Mouse (Mus musculus) erythroblast, embryonic 14.5 days (primary cell): Measurements from ENCODE around the gene Il17a.

Experiments used
- GATA1 ChIP-seq: IDR thresholded peaks from 2 replicates; pipeline ENCODE4 v1.6.1; 2012; ENCODE audit warnings: low read length, inconsistent platforms, mixed read lengths
- TAL1 ChIP-seq: IDR thresholded peaks from 3 replicates; pipeline ENCODE4 v1.6.1; 2012; ENCODE audit warnings: low read length, inconsistent platforms, mixed read lengths

DNA sequence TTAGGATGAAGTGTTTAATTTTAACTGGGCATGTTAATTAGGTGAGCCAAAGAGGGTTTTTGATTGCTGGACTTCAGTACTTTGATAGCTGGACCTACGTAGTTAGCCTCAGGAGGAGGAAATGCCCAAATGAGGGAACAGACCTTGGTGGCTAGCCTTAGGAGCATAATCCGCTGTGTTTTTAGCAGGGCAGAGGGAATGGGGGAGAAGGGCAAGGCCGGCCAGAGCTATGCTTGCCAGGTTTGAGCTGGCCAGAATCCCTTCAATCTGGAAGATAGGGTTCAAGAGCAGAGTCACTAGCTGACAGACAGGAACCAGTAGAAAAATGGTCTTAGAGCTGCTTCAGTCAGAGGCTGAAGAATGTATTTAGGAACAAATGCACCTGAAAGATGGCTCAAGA, 26.9 kb downstream of the Il17a start:
- TF ChIP-seq TAL1 (no peak), GATA1 (no peak)
